Comparison of ENCODE assay signal across 1 mouse cellular context in genomic region chr1:160238852-160239443, GRCm38 (mm10).
TF ChIP-seq lines count a peak whose summit lies in the region.

No protein-coding gene starts in this region.

TF ChIP-seq in CH12.LX, 34 proteins besides CTCF, POLR2A, EP300 and RAD21 (continued from another document):
- no peak for TF ChIP-seq MAFK (IDR thresholded peaks at IDR 0.05; ENCODE audit: insufficient replicate concordance, low read length)
- no peak for TF ChIP-seq ZC3H11A (IDR thresholded peaks at IDR 0.05; ENCODE audit: low read depth, low read length)
- TF ChIP-seq CHD2 (IDR thresholded peaks at IDR 0.05; ENCODE audit: low read length) = no peak
- no peak for TF ChIP-seq RCOR1 (conservative IDR thresholded peaks at IDR 0.05; ENCODE audit: low read depth, low read length)
- no peak for TF ChIP-seq USF2 (conservative IDR thresholded peaks at IDR 0.05; ENCODE audit: low read depth, low read length)
- TF ChIP-seq UBTF (IDR thresholded peaks at IDR 0.05; ENCODE audit: low read depth, low read length) = no peak
- TF ChIP-seq NRF1 (IDR thresholded peaks at IDR 0.05; ENCODE audit: low read depth, low read length) = no peak
- no peak for TF ChIP-seq E2F4 (IDR thresholded peaks at IDR 0.05; ENCODE audit: insufficient replicate concordance, low read depth, low read length)
- TF ChIP-seq ZNF384 (IDR thresholded peaks at IDR 0.05; ENCODE audit: low read depth, low read length) = peak; percentile 75
- TF ChIP-seq ELF1 (IDR thresholded peaks at IDR 0.05; ENCODE audit: low read depth, low read length) = no peak
- TF ChIP-seq JUN (IDR thresholded peaks at IDR 0.05; ENCODE audit: insufficient read depth, low read depth, low read length) = no peak; the same call in 1 of the 2 replicates
- TF ChIP-seq ETS1 (conservative IDR thresholded peaks at IDR 0.05; ENCODE audit: low read depth, low read length) = peak; percentile 35; the same call in 1 of the 2 replicates
- no peak for TF ChIP-seq ZKSCAN1 (IDR thresholded peaks at IDR 0.05; ENCODE audit: borderline replicate concordance, low read depth, low read length)
- peak; percentile 28 for TF ChIP-seq SMC3 (IDR thresholded peaks at IDR 0.05; ENCODE audit: low read depth, low read length)
- TF ChIP-seq POLR2AphosphoS2 (IDR thresholded peaks at IDR 0.05; ENCODE audit: low read depth, low read length) = no peak
- TF ChIP-seq SIN3A (IDR thresholded peaks at IDR 0.05; ENCODE audit: low read length) = peak; percentile 57
- TF ChIP-seq HCFC1 (IDR thresholded peaks at IDR 0.05; ENCODE audit: low read depth, low read length) = peak; percentile 26; the same call in 1 of the 2 replicates
- TF ChIP-seq GABPA (IDR thresholded peaks at IDR 0.05; ENCODE audit: insufficient replicate concordance, low read depth, low read length) = no peak
- TF ChIP-seq USF1 (IDR thresholded peaks at IDR 0.05; ENCODE audit: low read depth, low read length) = no peak
- no peak for TF ChIP-seq PAX5 (IDR thresholded peaks at IDR 0.05; ENCODE audit: low read length)
